Mouse (Mus musculus): ENCODE results near the gene Sgpp2. TPM values are rescaled to one million over a fixed set of nuclear protein-coding genes. Genes with fewer than 3 reads are reported as not detected.

Sgpp2 gene
- polyA plus RNA-seq, 1 experiment from 2014 or later, result 2.1 TPM

DNA sequence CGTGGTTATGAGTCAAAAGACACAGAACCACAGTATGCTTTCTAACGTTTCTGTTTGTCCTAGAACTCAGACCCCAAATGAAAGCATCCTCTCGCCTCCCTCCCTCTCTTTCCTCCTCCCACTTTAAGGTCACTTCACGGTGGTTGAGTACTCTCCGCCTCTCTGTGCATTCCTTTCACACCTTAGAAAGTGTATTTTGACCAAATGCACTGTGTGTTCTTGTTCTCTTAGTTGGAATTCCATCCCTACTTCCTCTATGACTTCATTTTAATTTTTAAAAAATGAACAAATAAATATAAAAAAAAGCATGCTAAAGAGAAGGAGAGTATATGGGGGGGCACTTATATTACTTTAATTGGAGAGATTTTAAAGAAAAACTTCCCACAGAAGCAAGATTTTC is 30.4 kb downstream of the Sgpp2 start:
- H3K36me3 ChIP-seq, result no peaks in the 10 kb centered on the region
- H3K27me3 ChIP-seq, result no peaks in the 10 kb centered on the region
- no peak overlapping the region for H3K9ac ChIP-seq
- H3K4me2 ChIP-seq, result no peak overlapping the region
- H3K27ac ChIP-seq (replicated peaks), result no peak overlapping the region
- H3K9me3 ChIP-seq, result no peaks in the 10 kb centered on the region
- H3K4me3 ChIP-seq, result no peak overlapping the region
- ATAC-seq (ENCODE audit: low FRiP score, low read depth), result no peak
- no peaks in the 10 kb centered on the region for H3K4me1 ChIP-seq (replicated peaks)
- 67% methylated on average over 5 of the region's 5 CpGs for WGBS

GRCm38 (mm10) chr1:78347317-78347806 is 37.2 kb downstream of the Sgpp2 start:
- WGBS, result 91% methylated on average over 12 of the region's 12 CpGs
- Histone ChIP-seq H3K27ac (replicated peaks) (no peak overlapping the region), H3K4me3 (no peak overlapping the region), H3K9ac (no peak overlapping the region), H3K36me3 (no peaks in the 10 kb centered on the region), H3K4me1 (replicated peaks) (no peaks in the 10 kb centered on the region), H3K4me2 (no peak overlapping the region), H3K9me3 (no peaks in the 10 kb centered on the region), H3K27me3 (no peaks in the 10 kb centered on the region)
- no peak for ATAC-seq (ENCODE audit: low FRiP score, low read depth)

DNA sequence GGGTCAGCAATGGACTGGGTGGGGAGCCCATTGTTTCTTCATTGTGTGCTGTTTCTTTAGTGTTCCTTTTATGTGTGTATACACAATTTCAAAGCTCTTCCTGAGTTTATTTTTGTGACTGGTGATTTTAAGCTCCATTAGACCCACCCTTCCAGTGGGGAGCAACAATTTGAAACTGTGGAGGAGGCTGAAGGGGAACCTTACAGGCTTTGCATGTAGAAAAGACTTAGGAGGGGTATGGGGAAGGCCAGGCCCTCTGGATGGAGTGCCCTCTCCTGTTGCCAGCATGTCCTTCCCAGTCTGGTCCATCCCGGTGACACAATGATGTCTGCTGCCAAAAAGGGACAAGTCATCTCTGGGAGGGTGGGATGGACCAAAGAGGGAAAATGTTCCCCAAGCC is 39.1 kb downstream of the Sgpp2 start:
- Histone ChIP-seq H3K9ac (no peak overlapping the region), H3K27me3 (no peaks in the 10 kb centered on the region), H3K9me3 (no peaks in the 10 kb centered on the region), H3K27ac (replicated peaks) (no peak overlapping the region), H3K4me2 (no peak overlapping the region), H3K36me3 (no peaks in the 10 kb centered on the region), H3K4me3 (no peak overlapping the region), H3K4me1 (replicated peaks) (no peaks in the 10 kb centered on the region)
- ATAC-seq (ENCODE audit: low FRiP score, low read depth), result no peak
- 80% methylated on average over 1 of the region's 1 CpGs for WGBS

DNA sequence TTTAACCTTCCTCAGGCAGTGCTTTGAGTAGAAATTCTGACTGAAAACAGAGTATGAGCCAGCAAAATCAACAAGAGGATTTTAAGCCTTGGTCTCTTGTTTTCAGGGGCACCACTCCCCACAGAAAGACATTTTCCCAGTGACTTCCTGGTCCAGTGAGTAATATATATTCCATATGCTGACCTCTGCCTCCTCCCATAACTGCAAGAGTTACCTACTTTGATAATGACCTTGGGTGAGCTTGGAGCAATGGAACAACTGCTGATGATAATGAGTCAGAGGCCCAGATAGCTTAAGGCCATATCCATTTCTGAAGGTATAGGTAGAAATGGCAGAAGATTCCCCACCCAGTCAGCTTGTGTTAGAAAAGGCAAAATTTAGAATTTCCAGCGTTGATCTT is 43.1 kb downstream of the Sgpp2 start:
- ATAC-seq (ENCODE audit: low FRiP score, low read depth), result no peak
- no peaks in the 10 kb centered on the region for H3K36me3 ChIP-seq
- 78% methylated on average over 1 of the region's 1 CpGs for WGBS

DNA sequence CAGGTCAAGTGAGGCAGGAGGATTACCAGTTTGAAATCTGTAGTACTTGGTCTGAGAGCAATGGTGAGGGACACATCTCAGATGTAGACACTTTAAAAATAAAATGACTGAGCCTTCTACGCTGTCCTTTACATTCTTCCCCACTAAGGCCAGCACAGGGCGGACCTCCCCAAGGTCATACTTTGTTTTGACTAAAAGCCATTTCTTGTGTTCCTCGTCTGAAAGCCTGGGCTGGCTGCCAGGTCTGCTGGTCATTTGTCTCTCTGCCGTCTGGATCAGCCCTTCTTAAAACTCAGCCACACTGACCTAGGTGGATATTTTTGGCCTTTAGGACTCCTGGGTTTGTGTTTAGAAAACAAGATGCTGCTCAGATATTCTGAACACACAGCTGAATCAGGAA is 45.0 kb downstream of the Sgpp2 start:
- Histone ChIP-seq H3K9ac (no peak overlapping the region), H3K4me3 (no peak overlapping the region), H3K36me3 (no peaks in the 10 kb centered on the region), H3K4me1 (replicated peaks) (no peaks in the 10 kb centered on the region), H3K4me2 (no peak overlapping the region), H3K27me3 (no peaks in the 10 kb centered on the region), H3K9me3 (no peaks in the 10 kb centered on the region), H3K27ac (replicated peaks) (no peak overlapping the region)
- 35% methylated on average over 4 of the region's 4 CpGs for WGBS
- no peak for ATAC-seq (ENCODE audit: low FRiP score, low read depth)

More for the DNA sequence above, 43.1 kb downstream of the Sgpp2 start:
- Histone ChIP-seq H3K27ac (replicated peaks) (no peak overlapping the region), H3K4me2 (no peak overlapping the region), H3K4me1 (replicated peaks) (no peaks in the 10 kb centered on the region), H3K9ac (no peak overlapping the region), H3K4me3 (no peak overlapping the region), H3K9me3 (no peaks in the 10 kb centered on the region), H3K27me3 (no peaks in the 10 kb centered on the region)

DNA sequence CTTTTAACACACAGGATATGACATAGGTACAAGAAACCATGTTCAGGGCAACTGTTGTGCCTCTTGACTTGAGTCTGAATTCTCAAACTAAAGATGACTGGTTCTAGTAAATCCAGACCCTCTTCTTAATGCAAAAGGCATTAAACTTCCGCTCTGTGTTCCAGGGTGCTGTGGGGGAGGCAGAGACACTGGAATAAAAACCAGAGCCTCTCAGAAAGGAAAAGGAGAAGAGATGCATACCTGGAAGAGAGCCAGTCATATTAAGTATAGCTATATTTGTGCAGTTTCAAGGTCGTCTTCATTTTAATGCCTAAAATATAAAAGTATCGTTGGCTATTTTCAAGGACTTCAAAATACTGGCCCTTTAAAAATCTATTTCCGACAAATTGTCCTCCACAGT is 47.3 kb downstream of the Sgpp2 start:
- H3K36me3 ChIP-seq, result no peaks in the 10 kb centered on the region
- H3K27ac ChIP-seq (replicated peaks), result no peak overlapping the region
- H3K9ac ChIP-seq, result no peak overlapping the region
- WGBS, result 88% methylated on average over 4 of the region's 4 CpGs
- no peak overlapping the region for H3K4me3 ChIP-seq
- ATAC-seq (ENCODE audit: low FRiP score, low read depth), result no peak
- H3K4me2 ChIP-seq, result no peak overlapping the region
- H3K27me3 ChIP-seq, result no peaks in the 10 kb centered on the region
- H3K4me1 ChIP-seq (replicated peaks), result no peaks in the 10 kb centered on the region
- H3K9me3 ChIP-seq, result no peaks in the 10 kb centered on the region

- no peaks in the 10 kb centered on the region for H3K9me3 ChIP-seq
- no peaks in the 10 kb centered on the region for H3K4me1 ChIP-seq (replicated peaks)
- no peaks in the 10 kb centered on the region for H3K27me3 ChIP-seq
- no peak overlapping the region for H3K27ac ChIP-seq (replicated peaks)
- H3K4me2 ChIP-seq, result no peak overlapping the region
- H3K9ac ChIP-seq, result no peak overlapping the region
- WGBS, result 86% methylated on average over 1 of the region's 1 CpGs
- no peak for ATAC-seq (ENCODE audit: low FRiP score, low read depth)
- no peak overlapping the region for H3K4me3 ChIP-seq
- no peaks in the 10 kb centered on the region for H3K36me3 ChIP-seq
These were observed 47.7 kb downstream of the Sgpp2 start for GRCm38 (mm10) chr1:78357868-78358267.

- Histone ChIP-seq H3K9me3 (no peaks in the 10 kb centered on the region), H3K27me3 (no peaks in the 10 kb centered on the region), H3K9ac (no peak overlapping the region), H3K27ac (replicated peaks) (no peak overlapping the region), H3K36me3 (no peaks in the 10 kb centered on the region), H3K4me1 (replicated peaks) (0 out of 2 replicates have a peak, but pooled peaks cover 4% of the 10 kb centered on the region), H3K4me2 (no peak overlapping the region), H3K4me3 (no peak overlapping the region)
- WGBS, result 59% methylated on average over 13 of the region's 13 CpGs
- no peak for ATAC-seq (ENCODE audit: low FRiP score, low read depth)
These were observed 54.1 kb downstream of the Sgpp2 start for GRCm38 (mm10) chr1:78363965-78364889.

GRCm38 (mm10) chr1:78367806-78368205 is 57.7 kb downstream of the Sgpp2 start:
- Histone ChIP-seq H3K4me2 (no peak overlapping the region), H3K9me3 (no peaks in the 10 kb centered on the region), H3K27ac (replicated peaks) (no peak overlapping the region), H3K36me3 (no peaks in the 10 kb centered on the region), H3K4me1 (replicated peaks) (peaks cover 13% of the 10 kb centered on the region), H3K9ac (no peak overlapping the region), H3K4me3 (no peak overlapping the region), H3K27me3 (no peaks in the 10 kb centered on the region)
- no peak for ATAC-seq (ENCODE audit: low FRiP score, low read depth)
- WGBS, result 78% methylated on average over 5 of the region's 5 CpGs

GRCm38 (mm10) chr1:78370121-78370520 is 60.0 kb downstream of the Sgpp2 start:
- H3K9me3 ChIP-seq, result no peaks in the 10 kb centered on the region
- no peaks in the 10 kb centered on the region for H3K36me3 ChIP-seq
- 71% methylated on average over 6 of the region's 6 CpGs for WGBS
- ATAC-seq (ENCODE audit: low FRiP score, low read depth), result no peak
- H3K9ac ChIP-seq, result no peak overlapping the region
- H3K4me3 ChIP-seq, result no peak overlapping the region
- H3K4me2 ChIP-seq, result no peak overlapping the region
- peaks cover 9% of the 10 kb centered on the region for H3K4me1 ChIP-seq (replicated peaks)
- no peaks in the 10 kb centered on the region for H3K27me3 ChIP-seq
- no peak overlapping the region for H3K27ac ChIP-seq (replicated peaks)

GRCm38 (mm10) chr1:78371569-78372236 is 61.6 kb downstream of the Sgpp2 start:
- ATAC-seq (ENCODE audit: low FRiP score, low read depth), result 0 out of 2 replicates have a peak, but pooled peaks have one; percentile 34
- Histone ChIP-seq H3K27ac (replicated peaks) (peak overlapping the region; percentile 29; the same call in 1 of the 2 replicates), H3K4me2 (no peak overlapping the region), H3K4me3 (no peak overlapping the region), H3K9ac (no peak overlapping the region), H3K4me1 (replicated peaks) (peaks cover 9% of the 10 kb centered on the region), H3K36me3 (no peaks in the 10 kb centered on the region), H3K27me3 (no peaks in the 10 kb centered on the region), H3K9me3 (no peaks in the 10 kb centered on the region)
- WGBS, result 80% methylated on average over 2 of the region's 2 CpGs

GRCm38 (mm10) chr1:78372316-78372715 is 62.2 kb downstream of the Sgpp2 start:
- WGBS, result 86% methylated on average over 9 of the region's 9 CpGs
- H3K9me3 ChIP-seq, result no peaks in the 10 kb centered on the region
- no peak overlapping the region for H3K9ac ChIP-seq
- peak overlapping the region; percentile 29; the same call in 1 of the 2 replicates for H3K27ac ChIP-seq (replicated peaks)
- no peak overlapping the region for H3K4me3 ChIP-seq
- H3K27me3 ChIP-seq, result no peaks in the 10 kb centered on the region
- H3K4me1 ChIP-seq (replicated peaks), result peaks cover 9% of the 10 kb centered on the region
- H3K36me3 ChIP-seq, result no peaks in the 10 kb centered on the region
- H3K4me2 ChIP-seq, result no peak overlapping the region
- no peak for ATAC-seq (ENCODE audit: low FRiP score, low read depth)

All from hindbrain, embryonic 15.5 days (tissue).